Comparison of ENCODE assay signal across 18 mouse cellular contexts in genomic region chr10:69616953-69617352, GRCm38 (mm10).
DNase-seq lines count a peak whose midpoint lies in the region; ATAC-seq and TF ChIP-seq lines count a peak whose summit lies in the region.
"Had no signal": no experiment of that assay in that cellular context is flagged by ENCODE, and none has a peak within 500 bp of the region (broad histone marks: within the 10 kb centered on the region; RNA-seq: fewer than 3 reads in every experiment).

No protein-coding gene starts in this region.

- no peak overlapping the region for H3K9ac ChIP-seq in heart, embryonic 12.5 days
- no peak overlapping the region for H3K9ac ChIP-seq in intestine, postnatal 0 days (ENCODE audit: low read depth, low read length)
- H3K9ac ChIP-seq: forebrain, postnatal 0 days; liver, embryonic 12.5 days had no signal

- 0 out of 2 replicates have a peak overlapping the region, but pooled peaks have one; percentile 39 for H3K4me2 ChIP-seq in heart, embryonic 12.5 days
- H3K4me2 ChIP-seq in intestine, postnatal 0 days (replicated peaks; ENCODE audit: low read depth), result no peak overlapping the region
- H3K4me2 ChIP-seq: liver, embryonic 12.5 days had no signal

- H3K4me3 ChIP-seq in heart, embryonic 12.5 days, result no peak overlapping the region
- H3K4me3 ChIP-seq in intestine, postnatal 0 days (ENCODE audit: low read depth, low read length), result no peak overlapping the region
- H3K4me3 ChIP-seq: embryonic facial prominence, embryonic 10.5 days; erythroblast, embryonic 14.5 days; liver, embryonic 12.5 days; megakaryocyte, embryonic 14.5 days had no signal

- H3K36me3 ChIP-seq in heart, embryonic 12.5 days, result no peaks in the 10 kb centered on the region
- no peaks in the 10 kb centered on the region for H3K36me3 ChIP-seq in intestine, postnatal 0 days (ENCODE audit: control insufficient read depth, insufficient read depth)
- H3K36me3 ChIP-seq: embryonic facial prominence, embryonic 10.5 days; liver, embryonic 12.5 days had no signal

- DNase-seq in heart, adult 11 months, result peak; percentile 48
- no peak for DNase-seq in heart, postnatal 4 days
- peak; percentile 42 for DNase-seq in 3T3-L1 (ENCODE audit: low read depth, low spot score)
- DNase-seq in Muller cell, postnatal 12 days (ENCODE audit: inconsistent ontology term), result peak; percentile 93
- no peak for DNase-seq in spleen, postnatal 36 days (ENCODE audit: low spot score in 2 of 2)
- DNase-seq: cerebellum, adult 11 months; forebrain, postnatal 0 days; spleen, adult 18-20 months; thymus, postnatal 25 days had no signal

- H3K27ac ChIP-seq in heart, embryonic 12.5 days (ENCODE audit: poor library complexity, severe bottlenecking), result peak overlapping the region; percentile 59
- H3K27ac ChIP-seq in intestine, postnatal 0 days (ENCODE audit: low read depth, low read length), result no peak overlapping the region
- H3K27ac ChIP-seq: embryonic facial prominence, embryonic 10.5 days; liver, embryonic 12.5 days had no signal

- H3K9me3 ChIP-seq in heart, embryonic 12.5 days (replicated peaks), result no peaks in the 10 kb centered on the region
- H3K9me3 ChIP-seq in intestine, postnatal 0 days (ENCODE audit: control insufficient read depth), result no peaks in the 10 kb centered on the region
- H3K9me3 ChIP-seq: embryonic facial prominence, embryonic 10.5 days; liver, embryonic 12.5 days had no signal

- ATAC-seq in heart, embryonic 12.5 days (ENCODE audit: insufficient number of reproducible peaks, low FRiP score), result no peak
- ATAC-seq in erythroid progenitor cell, adult 5-6 weeks (replicated peaks; ENCODE audit: low FRiP score, poor library complexity, severe bottlenecking), result no peak
- no peak for ATAC-seq in intestine, postnatal 0 days
- ATAC-seq: forebrain, postnatal 0 days; hindbrain, embryonic 16.5 days; liver, embryonic 12.5 days; lung, postnatal 0 days had no signal

- 79% methylated on average over 3 of the region's 3 CpGs for WGBS in heart, embryonic 12.5 days
- 72% methylated on average over 3 of the region's 3 CpGs for WGBS in intestine, postnatal 0 days

- H3K27me3 ChIP-seq in heart, embryonic 12.5 days (replicated peaks), result no peaks in the 10 kb centered on the region
- no peaks in the 10 kb centered on the region for H3K27me3 ChIP-seq in intestine, postnatal 0 days (replicated peaks; ENCODE audit: control insufficient read depth, insufficient read depth, low read length)
- H3K27me3 ChIP-seq: liver, embryonic 12.5 days; megakaryocyte, embryonic 14.5 days had no signal

- peaks cover 46% of the 10 kb centered on the region for H3K4me1 ChIP-seq in heart, embryonic 12.5 days (replicated peaks)
- H3K4me1 ChIP-seq in intestine, postnatal 0 days (replicated peaks; ENCODE audit: control insufficient read depth, insufficient read depth, low read length), result no peaks in the 10 kb centered on the region
- H3K4me1 ChIP-seq: liver, embryonic 12.5 days; megakaryocyte, embryonic 14.5 days had no signal

- no peak for TF ChIP-seq CTCF in intestine, postnatal 0 days (IDR thresholded peaks at IDR 0.05; ENCODE audit: low read depth)

Comparison
In these comparisons a context has a peak if more than half of its experiments do, and no peak if none do; other contexts are left out.
1. DNase-seq: peak in heart, adult 11 months (single experiment), 3T3-L1 (single experiment) and Muller cell, postnatal 12 days (single experiment); none in heart, postnatal 4 days (single experiment) and spleen, postnatal 36 days (0 of 2).